Mouse (Mus musculus) liver, embryonic 14.5 days (tissue): ENCODE measurements around the gene Zfp644.

Experiments
- CTCF ChIP-seq: IDR thresholded peaks from 2 replicates; pipeline ENCODE4 v1.5.1; 2016; ENCODE audit warnings: antibody characterized with exemption, low read depth, control low read depth
- EP300 ChIP-seq: IDR thresholded peaks from 2 replicates; pipeline ENCODE4 v1.6.1; 2016; ENCODE audit warnings: antibody characterized with exemption, low read depth

GRCm38 (mm10) chr5:106693034-106693433 is 4.1 kb downstream of the Zfp644 start:
- TF ChIP-seq CTCF (peak; percentile 64), EP300 (no peak)
